Mouse (Mus musculus) right cerebral cortex, postnatal 14 days (tissue): ENCODE data around the gene Fgfr2.
"Not testable (repeated sequence)": the region's sequence is repeated elsewhere in the genome, so short reads cannot be mapped to it uniquely, and the experiment has no call there.

Source experiments
- DNase-seq: peaks from one replicate; pipeline ENCODE4 v3.0.0; 2022

The Fgfr2 gene

DNA sequence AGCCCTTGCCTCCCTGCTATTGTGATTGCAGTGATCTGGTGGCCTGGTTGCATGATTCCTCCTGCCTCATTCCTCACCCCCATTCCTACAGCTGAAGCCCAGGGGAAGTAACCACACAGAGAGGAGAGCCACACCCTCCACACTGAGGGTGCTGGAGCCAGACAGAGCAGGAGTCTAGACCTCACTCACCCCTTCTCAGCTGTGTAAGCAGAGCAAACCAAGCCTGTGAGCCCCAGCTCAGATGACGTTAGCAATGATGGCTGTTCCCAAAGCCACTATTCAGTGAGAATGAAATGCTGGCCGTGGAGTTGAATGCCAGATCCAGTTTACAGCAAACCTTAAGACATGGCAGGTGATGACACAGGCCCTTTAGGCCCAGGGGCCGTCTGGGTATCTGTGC, 645.4 kb downstream of the Fgfr2 start:
- DNase-seq = no peak

DNA sequence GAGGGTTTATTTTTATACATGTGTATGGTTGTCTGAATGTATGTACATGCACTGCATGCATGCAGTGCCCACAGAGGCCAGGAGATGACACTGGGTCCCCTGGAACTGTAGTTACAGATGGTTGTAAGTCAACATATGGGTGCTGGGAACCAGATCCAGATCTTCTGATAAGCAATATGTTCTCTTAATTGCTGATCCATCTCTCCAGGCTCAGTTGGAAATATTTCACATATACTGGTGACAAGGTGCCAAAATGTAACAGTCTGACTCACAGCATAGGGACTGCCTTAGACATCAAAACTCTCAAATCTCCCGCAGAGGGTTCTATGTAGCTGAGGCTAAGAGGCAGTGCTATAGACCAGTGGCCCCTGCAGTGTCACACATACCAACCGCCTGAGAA, 646.7 kb downstream of the Fgfr2 start:
- no peak for DNase-seq

DNA sequence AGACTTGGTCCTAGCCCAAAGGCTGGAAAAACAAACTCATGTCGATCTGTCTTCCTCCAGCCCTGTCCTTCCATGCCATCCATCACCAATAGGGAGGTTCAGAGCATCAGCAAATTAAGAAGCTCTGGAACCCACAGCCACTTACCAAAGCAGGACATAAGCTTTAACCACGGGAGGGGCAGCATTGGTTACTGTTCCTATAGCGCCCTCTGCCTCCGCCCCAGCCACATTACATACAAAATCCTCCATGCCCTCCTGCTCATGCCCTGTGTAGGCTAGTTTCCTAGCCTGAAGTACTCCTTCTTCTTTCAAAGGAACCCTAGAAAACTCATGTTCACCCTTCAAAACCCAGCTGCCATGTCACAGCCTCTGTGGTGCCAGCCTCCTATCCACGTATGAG, 648.1 kb downstream of the Fgfr2 start:
- DNase-seq = peak; percentile 59

DNA sequence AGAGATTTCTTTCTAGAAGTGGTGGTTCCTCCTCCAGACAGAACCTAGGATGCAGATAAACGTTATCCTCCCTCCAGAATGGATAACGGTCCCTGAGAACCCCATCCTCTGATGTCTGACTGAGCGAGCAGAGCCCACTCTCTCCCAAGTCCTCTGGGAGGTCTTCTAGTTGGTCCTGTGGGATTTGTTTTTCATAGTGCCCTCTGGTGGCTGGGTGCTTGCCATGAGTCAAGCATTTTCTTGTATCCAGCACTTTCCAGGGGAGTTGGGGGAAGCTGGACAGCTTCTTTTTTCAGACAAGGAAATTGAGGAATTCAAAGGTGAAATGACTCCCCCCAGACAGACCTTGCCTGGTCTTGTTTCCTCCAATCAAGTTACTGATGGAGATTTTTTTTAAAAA, 651.8 kb downstream of the Fgfr2 start:
- DNase-seq = peak; percentile 51

DNA sequence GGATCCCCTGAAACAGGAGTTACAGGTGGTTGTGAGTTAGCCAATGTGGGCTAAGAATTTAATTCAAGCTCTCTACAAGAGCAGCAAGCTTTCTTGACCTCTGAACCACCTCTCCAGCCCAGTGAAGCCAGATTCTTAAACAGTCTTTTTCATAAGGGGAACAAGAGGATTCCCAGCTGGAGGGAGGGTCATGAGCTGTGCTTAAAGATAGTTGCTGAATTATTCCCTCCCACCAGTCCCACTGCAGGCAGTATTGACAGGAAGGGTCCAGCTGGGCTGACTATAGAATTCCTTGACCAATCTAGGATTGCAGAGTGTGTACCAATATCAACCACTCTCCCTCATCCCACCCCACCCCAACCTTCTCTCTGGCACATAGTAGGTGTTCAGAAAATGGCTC, 654.8 kb downstream of the Fgfr2 start:
- DNase-seq = no peak

DNA sequence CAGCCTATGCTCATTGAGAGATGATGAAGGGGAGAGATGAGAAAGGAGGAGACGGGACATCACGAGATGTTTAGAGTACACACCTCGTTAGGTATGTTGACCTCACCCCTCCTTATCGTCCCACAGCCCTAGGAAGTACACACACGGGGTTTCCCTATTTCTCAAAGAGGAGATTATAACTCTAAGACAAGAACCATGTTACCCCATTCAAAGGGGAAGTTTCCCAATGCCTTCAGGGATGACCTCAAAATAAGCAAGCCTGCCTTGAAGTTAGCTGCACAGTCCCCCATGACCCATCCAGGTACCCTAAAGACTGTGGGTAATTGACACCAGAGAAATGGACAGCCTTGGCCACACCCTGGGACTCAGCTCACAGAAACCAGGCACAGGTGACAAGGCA, 657.3 kb downstream of the Fgfr2 start:
- no peak for DNase-seq

DNA sequence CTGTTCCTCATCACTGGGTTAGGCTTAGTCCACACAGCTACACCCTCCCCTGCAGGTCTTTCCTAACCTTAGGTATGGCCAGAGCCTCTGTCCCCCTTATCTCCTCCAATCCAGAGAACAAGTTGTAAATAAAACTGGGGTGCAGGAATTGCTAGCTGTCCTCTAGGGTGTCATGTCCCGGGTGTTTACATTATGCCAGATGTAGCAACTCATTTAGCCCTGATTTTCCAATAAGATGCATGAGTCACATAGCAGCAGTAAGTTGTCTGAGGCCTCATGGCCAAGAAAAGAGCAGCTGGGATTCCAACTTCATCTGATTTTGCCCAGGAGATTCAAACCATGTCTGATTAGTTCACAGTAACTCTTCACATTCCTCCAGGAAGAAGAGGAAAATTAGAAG, 658.3 kb downstream of the Fgfr2 start:
- DNase-seq = no peak

DNA sequence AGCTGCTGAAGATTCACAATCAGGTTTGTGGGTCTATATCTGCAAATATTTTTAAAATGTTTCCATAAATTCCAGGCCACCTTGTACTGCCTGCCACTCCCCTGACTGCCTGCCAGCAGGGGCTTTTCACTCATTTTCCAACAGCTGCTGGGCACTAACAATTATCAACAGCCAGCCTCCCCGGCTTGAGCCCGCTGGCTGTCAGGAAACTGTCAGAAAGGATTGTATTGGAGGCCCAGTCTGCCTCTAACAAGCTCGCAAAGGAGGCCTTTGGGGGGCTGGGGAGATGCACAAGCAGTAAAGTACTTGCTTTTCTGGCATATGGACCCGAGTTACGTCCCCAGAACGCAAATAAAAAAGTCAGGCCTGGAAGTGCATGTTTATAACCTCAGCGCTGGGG, 664.7 kb downstream of the Fgfr2 start:
- no peak for DNase-seq

DNA sequence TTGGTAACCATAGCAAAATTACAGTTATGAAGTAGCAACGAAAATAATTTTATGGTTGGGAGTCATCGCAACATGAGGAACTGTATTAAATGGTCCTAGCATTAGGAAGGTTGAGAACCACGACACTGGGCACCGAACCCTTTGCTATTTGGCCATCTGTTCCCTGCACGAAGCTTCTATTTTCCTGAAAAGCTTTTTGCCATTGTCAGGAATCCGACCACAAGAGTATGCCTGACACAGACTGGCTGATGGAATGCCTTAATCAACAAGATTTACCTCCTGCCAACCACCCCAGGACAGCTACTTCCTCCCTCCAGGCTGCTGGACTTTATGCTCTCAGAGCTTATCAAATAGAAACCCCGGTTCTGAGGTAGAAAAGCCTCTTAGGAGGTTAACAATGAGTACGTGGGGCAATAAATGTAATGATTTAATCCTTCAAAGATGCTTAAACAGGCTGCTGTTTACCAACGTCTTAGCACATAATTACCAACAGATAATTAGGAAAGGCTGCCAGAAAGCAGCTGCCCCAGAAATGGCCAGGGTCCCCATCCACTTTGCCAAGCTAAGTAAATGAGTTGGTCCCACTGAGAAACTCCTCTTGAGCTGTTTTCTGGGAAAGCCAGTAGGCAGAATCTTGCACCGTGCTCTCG, 668.0 kb downstream of the Fgfr2 start:
- DNase-seq = no peak

DNA sequence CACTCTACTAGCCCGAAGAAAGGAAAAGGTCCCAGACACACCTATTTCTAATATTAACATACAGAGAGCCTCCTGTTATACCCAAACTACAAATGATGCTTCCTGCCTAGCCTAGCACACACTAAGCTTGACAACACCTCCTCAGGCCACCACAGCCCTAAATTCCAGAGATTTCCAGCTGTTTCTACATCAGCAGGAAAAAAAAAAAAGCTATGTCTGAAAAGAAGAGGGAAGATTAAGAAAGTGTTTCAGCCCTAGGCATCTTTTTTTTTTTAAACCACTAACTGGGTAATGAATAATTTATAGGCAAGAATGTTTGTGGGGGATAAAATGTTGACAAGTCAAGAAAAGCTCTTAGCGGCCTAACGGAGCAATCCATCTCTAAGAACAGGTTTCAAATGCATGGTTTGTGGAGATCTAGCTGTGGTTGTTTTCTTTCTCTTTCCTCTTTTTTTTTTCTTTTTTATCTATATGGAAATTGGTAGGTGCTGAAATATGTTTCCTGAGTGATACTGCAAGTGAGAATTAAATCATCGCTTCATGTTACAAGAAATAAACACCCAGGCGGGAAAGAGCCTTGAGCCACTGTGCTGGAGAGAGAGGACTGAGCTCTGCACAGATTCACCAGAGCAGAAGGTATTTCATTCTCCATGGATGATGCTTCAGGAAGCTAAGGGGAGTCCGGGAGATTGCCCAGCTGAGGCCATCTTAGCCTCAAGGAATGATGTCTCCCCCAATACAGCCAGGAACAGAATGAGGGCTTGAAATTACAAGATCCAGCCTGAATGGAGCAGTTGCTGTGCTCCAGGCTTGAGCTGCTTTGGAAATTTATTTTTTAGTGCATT, 673.0 kb downstream of the Fgfr2 start:
- no peak for DNase-seq

DNA sequence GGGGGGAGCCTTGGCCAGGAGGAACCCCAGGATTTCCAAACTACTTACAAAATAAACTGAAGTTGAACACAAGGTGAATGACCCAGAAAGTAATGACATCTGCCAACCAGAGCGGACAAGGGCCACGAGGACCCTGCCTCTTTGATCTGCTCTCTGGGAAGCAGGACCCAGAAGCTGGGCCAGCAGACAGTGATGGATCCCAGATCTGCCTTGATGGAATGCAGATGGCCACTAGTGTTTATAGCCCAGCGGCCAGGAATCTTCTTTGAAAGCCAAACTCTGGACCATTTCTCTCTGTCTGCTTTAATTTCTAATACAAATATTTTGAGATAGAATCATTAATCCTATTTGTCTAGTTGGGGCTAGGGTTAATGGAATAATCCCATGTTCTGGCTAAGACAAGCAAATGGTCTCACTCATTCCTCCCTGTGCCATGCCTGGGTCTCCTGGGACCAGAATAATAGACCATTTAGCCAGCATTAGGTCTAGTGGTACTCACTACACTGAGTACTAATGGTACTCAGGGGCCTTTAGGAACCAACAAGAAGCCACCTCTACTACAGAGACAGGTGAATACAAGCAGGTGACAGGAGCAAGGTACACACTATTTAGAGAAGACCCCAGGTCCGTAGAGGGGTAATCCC, 674.5 kb downstream of the Fgfr2 start:
- DNase-seq = no peak

DNA sequence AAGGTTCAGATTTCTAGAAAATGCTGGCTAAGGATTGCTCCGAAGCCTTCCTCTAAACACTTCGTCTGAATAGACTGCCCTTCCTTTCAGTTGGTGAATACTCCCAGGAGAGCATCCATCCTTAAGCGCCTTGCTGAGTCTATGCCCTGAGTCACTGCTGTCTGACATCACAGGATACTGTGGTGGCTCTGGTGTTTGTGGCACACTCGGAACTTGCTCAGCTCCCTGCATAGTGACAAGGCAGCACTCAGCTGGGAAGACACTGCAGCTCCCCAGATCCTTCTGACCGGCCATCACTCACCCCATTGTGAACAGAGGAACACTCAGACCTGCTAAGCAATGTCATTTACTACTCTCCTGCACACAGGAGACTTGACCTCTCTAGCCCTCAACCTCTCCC, 675.6 kb downstream of the Fgfr2 start:
- DNase-seq = no peak

DNA sequence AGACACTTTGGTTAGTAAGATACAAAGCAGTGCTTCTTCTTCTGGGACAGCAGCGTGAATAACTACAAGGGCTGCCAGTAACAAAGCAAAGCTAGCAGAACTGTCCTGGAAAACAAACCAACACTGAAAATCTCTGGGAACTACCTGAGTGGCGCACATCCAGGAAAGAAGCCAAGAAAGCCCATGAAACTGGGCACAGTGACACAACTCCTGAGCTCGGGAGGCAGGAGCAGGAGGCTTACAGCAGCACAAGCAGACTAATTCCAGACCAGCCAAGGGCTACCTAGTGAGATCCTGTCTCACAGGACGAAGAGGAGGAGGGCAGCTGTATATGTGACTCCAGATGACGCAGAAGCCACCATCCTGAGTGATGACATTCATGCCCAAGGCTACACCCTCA, 676.3 kb downstream of the Fgfr2 start:
- DNase-seq = no peak

DNA sequence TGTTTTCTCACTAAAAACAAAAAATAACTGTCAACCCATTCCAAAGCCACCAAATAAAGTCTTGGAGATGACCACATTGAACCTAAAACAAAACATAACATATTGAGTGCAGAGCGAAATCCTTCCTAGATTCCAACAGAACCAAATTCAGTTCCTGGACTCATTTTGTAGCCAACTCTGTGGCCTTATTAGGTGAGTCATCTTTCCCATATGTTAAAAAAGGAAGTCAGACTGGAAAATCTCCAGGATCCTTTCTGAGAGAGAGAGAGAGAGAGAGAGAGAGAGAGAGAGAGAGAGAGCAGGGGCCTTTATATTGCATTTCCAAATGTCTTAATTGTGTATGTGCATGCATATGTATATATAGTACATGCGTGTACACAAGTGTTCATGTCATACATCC, 678.9 kb downstream of the Fgfr2 start:
- no peak for DNase-seq

DNA sequence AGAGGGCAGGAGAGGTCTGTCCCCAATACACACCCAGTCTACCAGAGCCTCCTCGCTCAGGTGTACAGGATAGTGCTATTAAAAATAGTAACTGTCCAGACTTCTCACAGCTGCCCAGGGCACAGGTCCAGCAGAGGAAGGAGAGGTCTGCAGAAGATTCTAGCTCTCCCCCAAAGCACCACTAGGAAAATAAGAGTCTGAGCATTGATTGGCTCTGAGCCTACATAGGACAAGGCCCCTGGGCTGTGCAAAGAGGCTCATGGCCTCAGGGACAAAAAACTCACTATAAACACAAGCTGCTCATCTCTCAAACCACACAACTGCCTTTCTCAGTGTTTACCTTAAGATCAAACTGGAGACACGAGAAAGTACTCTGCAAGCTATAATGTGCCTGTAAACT, 679.4 kb downstream of the Fgfr2 start:
- no peak for DNase-seq

DNA sequence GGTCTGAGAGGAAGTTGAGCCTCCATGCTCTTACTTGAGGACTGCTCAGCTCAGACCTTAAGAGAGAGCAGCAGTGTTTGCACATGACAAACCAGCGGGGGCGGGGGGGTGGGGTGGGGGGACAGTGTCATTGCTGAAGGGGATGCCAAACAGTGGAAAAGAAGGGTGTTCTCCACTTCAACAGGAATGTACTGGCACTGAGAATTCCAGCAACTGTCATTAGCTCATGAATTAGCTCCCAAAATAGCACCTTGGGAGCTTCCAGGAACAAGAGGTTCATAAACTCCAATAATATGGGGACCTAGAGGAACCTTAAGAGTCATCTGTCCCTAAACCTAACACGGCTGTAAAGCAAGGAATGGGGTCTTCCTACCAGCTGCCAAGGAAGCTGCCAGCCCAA, 680.0 kb downstream of the Fgfr2 start:
- no peak for DNase-seq

DNA sequence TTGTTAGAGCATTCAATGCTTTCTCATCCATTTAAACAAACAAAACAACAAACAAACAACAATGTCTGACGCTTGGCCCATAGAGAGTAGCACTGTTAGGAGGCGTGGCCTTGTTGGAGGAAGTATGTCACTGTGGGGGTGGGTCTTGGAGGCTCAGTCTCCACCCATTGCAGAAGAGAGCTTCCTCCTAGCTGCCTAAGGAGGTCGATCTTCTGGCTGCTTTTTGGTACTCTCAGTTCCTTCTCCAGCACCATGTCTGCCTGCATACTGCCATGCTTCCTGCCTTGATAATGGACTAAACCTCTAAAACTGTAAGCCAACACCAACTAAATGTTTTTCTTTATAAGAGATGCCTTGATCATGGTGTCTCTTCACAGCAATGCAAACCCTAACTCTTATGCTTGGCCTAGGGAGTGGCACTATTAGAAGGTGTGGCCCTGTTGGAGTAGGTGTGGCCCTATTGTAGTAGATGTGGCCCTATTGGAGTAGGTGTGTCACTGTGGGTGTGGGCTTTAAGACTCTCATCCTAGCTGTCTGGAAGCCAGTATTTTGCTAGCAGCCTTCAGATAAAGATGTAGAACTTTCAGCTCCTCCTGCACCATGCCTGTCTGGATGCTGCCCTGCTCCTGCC, 680.9 kb downstream of the Fgfr2 start:
- DNase-seq = not testable (repeated sequence)

DNA sequence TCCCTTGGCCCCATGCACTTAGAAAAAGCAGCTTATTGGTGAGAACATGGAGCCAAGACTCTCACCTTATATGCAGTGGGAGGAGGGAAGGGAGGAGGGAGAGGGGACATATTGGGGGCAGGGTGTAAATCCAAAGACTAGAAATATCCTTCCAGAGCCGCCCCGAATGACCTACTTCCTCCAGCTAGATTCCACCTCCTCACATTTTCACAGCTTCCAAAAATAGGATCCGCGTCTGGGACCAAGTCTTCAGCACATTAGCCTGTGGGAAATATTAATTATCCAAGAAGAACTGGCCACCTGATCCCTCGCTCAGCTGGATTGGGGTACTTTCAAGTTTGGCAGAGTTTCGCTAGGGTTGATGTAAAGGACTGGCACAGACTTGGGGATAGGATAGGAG, 683.2 kb downstream of the Fgfr2 start:
- DNase-seq = no peak

DNA sequence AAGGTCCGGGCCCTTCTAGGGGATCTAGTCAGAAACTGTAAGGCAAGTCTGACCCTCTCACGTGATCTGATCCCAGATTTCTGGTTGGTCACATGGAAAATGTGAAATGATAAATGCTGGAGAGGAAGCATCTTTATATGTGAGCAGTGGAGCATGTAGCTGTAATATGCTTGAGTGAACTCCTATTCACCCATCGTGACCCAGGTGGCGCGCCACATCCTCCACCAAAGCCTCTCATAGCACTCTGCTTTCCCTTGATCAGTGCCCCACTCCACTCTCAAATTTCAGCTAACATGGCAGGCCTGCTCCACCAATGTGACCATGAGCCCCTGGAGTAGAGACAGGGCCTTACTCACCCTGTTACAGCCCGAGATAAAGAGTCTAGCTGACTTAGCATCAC, 685.1 kb downstream of the Fgfr2 start:
- DNase-seq = no peak

DNA sequence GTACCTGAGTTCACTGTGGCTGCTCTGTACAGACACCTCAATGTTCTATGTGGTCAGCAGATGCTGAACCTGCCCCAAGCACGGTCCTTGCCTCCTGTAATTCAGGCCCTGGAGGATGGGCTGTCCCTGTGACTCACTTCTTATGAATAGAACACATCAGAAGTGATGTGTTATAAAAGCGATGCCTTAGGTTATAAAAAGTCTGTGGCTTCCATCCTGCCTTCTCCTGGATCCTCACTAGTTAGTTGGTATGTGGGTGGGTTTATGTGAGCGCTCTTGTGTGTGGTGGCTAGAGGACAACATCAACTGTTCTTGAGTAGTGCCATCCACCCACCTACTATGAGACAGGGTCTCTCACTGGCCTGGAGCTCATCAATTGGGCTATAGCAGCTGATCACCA, 685.7 kb downstream of the Fgfr2 start:
- DNase-seq = no peak

DNA sequence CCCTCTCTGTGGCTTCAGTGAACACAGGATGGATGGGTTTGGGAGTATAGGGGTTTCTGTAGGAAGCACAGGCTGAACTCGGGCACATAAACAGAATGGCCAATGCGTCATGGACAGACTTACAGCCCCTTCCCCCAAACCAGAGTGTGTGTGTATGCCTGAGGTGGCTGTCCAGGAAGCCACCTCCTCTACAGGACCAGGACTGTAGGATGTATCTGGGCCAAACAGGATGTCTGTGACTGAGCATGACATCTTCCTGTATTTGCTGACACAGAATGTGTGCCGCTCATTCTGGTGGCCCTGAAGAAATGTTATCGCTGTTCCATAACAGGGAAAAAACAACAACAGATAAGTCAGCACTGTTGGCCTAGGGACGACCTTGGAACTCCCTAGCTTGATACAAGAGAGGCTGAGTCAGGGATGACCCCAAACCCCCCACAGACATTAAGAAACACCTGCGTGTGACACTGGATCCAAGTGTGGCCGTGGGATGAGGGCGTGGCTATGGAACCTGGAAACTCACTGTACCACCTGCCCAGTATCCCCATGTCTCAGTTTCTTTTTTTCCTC, 687.6 kb downstream of the Fgfr2 start:
- DNase-seq = no peak

DNA sequence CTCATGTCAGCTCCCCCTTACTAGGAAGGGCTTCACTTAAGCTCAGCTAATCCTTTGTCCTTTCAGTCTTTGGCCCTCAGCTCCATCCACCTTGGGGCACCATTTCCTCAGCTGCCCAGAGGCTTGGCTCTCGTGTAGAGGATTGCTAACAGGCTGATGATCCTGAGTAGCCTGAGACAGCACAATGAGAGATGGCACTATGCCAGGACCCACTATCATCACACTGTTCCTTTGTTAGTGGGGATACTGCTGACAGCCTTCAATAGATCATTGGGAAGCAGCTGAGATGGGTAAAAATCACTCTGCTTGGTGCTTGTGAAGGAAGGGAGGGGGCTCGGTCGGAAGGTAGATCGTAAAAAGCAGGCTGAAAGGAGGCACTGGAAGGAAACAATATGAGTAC, 693.8 kb downstream of the Fgfr2 start:
- DNase-seq = no peak

DNA sequence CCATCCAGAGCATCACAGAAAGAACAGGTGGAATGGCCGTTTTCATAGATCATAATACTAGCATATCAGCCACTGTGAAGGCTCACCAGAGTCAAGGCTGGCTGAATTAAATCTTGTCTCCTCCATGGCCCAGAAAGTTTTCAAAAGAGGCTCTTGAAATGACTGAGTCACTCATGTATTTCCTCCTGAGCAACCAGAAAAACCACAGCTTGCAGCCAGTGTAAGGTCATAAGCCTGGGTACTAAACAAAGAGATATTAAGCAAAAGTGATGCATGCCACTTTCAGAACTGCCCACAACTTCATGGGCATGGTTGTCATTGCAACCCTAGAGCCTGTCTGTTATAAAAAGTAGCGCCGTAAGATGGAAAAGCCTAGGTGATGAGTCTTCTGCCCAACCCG, 694.8 kb downstream of the Fgfr2 start:
- no peak for DNase-seq
